14 mouse cellular contexts compared by ENCODE assay signal in genomic region chr4:24248142-24249054, GRCm38 (mm10).
"Had no signal": no experiment of that assay in that cellular context is flagged by ENCODE, and none has a peak within 500 bp of the region (broad histone marks: within the 10 kb centered on the region; RNA-seq: fewer than 3 reads in every experiment).

No protein-coding gene starts in this region.

- H3K9ac ChIP-seq: liver, embryonic 15.5 days; neural tube, embryonic 15.5 days had no signal

- H3K4me3 ChIP-seq: layer of hippocampus, adult 2 months; limb, embryonic 10.5 days; liver, embryonic 15.5 days; myocyte; neural tube, embryonic 15.5 days had no signal

- H3K9me3 ChIP-seq: limb, embryonic 10.5 days; liver, embryonic 15.5 days; neural tube, embryonic 15.5 days had no signal

- H3K4me2 ChIP-seq: liver, embryonic 11.5 days; liver, embryonic 15.5 days; neural tube, embryonic 15.5 days had no signal

- H3K27ac ChIP-seq: layer of hippocampus, adult 2 months; limb, embryonic 10.5 days; liver, embryonic 15.5 days; neural tube, embryonic 15.5 days had no signal

- H3K4me1 ChIP-seq: limb, embryonic 10.5 days; liver, embryonic 15.5 days; neural tube, embryonic 15.5 days had no signal

- ATAC-seq: lung, postnatal 0 days had no signal

- DNase-seq: kidney, postnatal 10 days; kidney, postnatal 4 days; lung, adult 2 months; lung, postnatal 36 days; right cerebral cortex, adult 18-20 months; right cerebral cortex, postnatal 25 days; thymus, postnatal 36 days had no signal

- H3K27me3 ChIP-seq: liver, embryonic 15.5 days; neural tube, embryonic 15.5 days had no signal

- H3K36me3 ChIP-seq: limb, embryonic 10.5 days; liver, embryonic 15.5 days; neural tube, embryonic 15.5 days had no signal
